Mouse (Mus musculus) heart, embryonic 16.5 days (tissue): ENCODE measurements around the gene Gdf2. TPM values are rescaled to one million over a fixed set of nuclear protein-coding genes. Genes with fewer than 3 reads are reported as not detected.
A peak's percentile ranks its signal among the peaks of the same experiment; 100 is the strongest.

Experiments used
- ATAC-seq: fragments of 200-750 bp; cut with Nextera tagmentation; replicated peaks from 2 replicates; pipeline ENCODE4 v1.8.0; 2017; ENCODE audit warnings: moderate number of reproducible peaks; ENCODE audit not compliant: insufficient read depth, low FRiP score; ENCODE audit errors: extremely low read depth
- H3K27ac ChIP-seq: fragments of 300-500 bp; sonication (generic); 2 replicates; pipeline ENCODE4 v1.5.1; 2014; ENCODE audit warnings: mild to moderate bottlenecking, low read length, control low read depth, moderate library complexity
- H3K27me3 ChIP-seq: fragments of 300-500 bp; sonication (generic); 2 replicates; pipeline ENCODE4 v1.6.1; 2014; ENCODE audit warnings: low read length, mixed read lengths; ENCODE audit not compliant: control insufficient read depth, insufficient read depth
- H3K36me3 ChIP-seq: fragments of 300-500 bp; sonication (generic); 2 replicates; pipeline ENCODE4 v1.6.1; 2014; ENCODE audit not compliant: control insufficient read depth, insufficient read depth
- H3K4me1 ChIP-seq: fragments of 300-500 bp; sonication (generic); 2 replicates; pipeline ENCODE4 v1.6.1; 2014; ENCODE audit warnings: low read length, mixed read lengths; ENCODE audit not compliant: control insufficient read depth, insufficient read depth
- H3K4me2 ChIP-seq: fragments of 300-500 bp; sonication (generic); 2 replicates; pipeline ENCODE4 v1.6.1; 2014; ENCODE audit warnings: low read depth, mild to moderate bottlenecking, control low read depth, low read length
- H3K4me3 ChIP-seq: fragments of 300-500 bp; sonication (generic); 2 replicates; pipeline ENCODE4 v1.5.1; 2014; ENCODE audit warnings: mild to moderate bottlenecking, control low read depth, low read length
- H3K9ac ChIP-seq: fragments of 300-500 bp; sonication (generic); 2 replicates; pipeline ENCODE4 v1.6.1; 2014; ENCODE audit warnings: low read length, control low read depth
- H3K9me3 ChIP-seq: fragments of 300-500 bp; sonication (generic); replicated peaks from 2 replicates; pipeline ENCODE4 v1.6.1; 2016; ENCODE audit warnings: low read length; ENCODE audit not compliant: control insufficient read depth
- WGBS: fragments of 180-500 bp; shearing (Covaris S2); extraction: QIAGEN DNeasy Blood & Tissue Kit; methylation state at CpG from one replicate; pipeline ENCODE4 v1.1.7; 2014; 5-methylcytosine and 5-hydroxymethylcytosine counted together
- polyA plus RNA-seq: library from polyadenylated mRNA; unstranded; fragments of >200 nt; fragmentation: Nextera tagmentation; extraction: Ambion mirVana; gene quantifications from 2 replicates; pipeline ENCODE4 v1.2.1, GENCODE M21; 2015

Gdf2 gene
- 0.17 and 0.20 TPM in 2 replicates for polyA plus RNA-seq

DNA sequence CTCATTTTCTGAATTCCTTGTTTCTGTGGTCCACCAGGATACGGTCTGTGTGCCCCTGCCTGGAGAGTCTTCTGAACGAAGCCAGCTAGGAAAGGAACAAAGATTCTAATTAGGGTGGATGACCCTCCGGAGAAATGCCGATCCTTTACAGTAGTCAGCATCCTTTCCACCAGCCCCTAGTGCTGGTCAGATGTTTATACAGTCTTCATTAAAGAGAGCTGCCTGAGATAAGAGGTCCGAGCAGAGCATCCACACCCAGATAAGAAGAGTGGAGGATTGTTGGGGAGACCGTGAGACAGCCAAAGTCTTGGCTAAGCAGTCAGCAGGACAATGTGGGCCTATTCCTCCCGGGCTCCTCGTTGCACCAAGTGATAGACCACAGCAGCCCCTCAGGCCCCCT, at the start of gene Gdf2:
Gdf2 (plus strand) TSS at position 301 of the 400 bp plus-strand sequence.
- 24% methylated on average over 8 of the region's 8 CpGs for WGBS
- Histone ChIP-seq H3K9ac (no peak within 1 kb of the TSS), H3K27ac (no peak within 1 kb of the TSS), H3K9me3 (no peaks in the 10 kb centered on the region), H3K27me3 (0 out of 2 replicates have a peak, but pooled peaks cover 4% of the 10 kb centered on the region), H3K4me1 (no peaks in the 10 kb centered on the region), H3K4me3 (no peak within 1 kb of the TSS), H3K36me3 (no peaks in the 10 kb centered on the region), H3K4me2 (no peak within 1 kb of the TSS)
- ATAC-seq, result peak; percentile 28; the same call in 1 of the 2 replicates

DNA sequence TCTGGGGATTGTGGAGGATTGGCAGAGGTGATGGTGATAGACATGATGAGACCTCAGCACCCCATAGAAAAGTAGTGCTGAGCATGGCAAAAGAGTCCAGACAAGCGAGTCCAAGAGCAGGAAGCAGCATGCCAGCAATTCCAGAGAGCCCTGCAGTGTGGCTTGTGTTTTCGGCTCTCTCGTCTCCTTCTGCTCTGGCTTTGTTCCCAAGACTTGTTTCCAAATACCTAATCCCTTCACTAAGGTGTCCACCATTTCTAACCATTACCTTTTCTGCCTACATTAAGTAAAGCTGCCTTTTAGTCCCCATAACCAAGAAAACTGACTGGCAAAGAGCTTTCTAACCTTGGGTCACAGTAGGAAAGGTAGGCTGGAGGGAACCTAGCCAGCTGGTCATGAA, 49.3 kb upstream of the Gdf2 start:
- no peak overlapping the region for H3K4me3 ChIP-seq
- H3K4me1 ChIP-seq, result peaks cover 2% of the 10 kb centered on the region
- no peaks in the 10 kb centered on the region for H3K9me3 ChIP-seq
- no peak for ATAC-seq
- H3K36me3 ChIP-seq, result no peaks in the 10 kb centered on the region
- no peak overlapping the region for H3K4me2 ChIP-seq
- no peak overlapping the region for H3K9ac ChIP-seq
- 63% methylated on average over 3 of the region's 3 CpGs for WGBS
- no peak overlapping the region for H3K27ac ChIP-seq
- H3K27me3 ChIP-seq, result no peaks in the 10 kb centered on the region

DNA sequence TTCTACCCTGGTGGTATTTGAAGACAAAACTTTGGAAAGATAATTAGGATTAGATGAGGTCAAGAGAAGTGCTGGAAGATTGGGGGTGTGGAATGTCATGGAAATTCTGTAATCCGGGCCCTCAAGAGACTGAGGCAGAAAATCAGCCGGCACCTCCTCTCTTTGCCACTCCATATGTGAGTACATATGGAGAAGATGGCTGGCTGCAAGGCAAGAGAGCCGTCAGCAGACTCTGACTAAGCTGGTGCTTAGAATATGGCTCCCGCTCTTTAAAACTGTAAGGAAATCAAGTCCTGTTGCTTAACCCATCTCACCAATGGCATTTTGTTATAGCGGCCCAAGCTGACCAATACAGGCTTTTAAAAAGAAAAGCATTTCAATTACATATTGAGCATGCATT, 45.1 kb upstream of the Gdf2 start:
- no peaks in the 10 kb centered on the region for H3K9me3 ChIP-seq
- no peak overlapping the region for H3K9ac ChIP-seq
- peaks cover 6% of the 10 kb centered on the region for H3K27me3 ChIP-seq
- 83% methylated on average over 5 of the region's 5 CpGs for WGBS
- no peaks in the 10 kb centered on the region for H3K36me3 ChIP-seq
- no peak overlapping the region for H3K27ac ChIP-seq
- no peak overlapping the region for H3K4me2 ChIP-seq
- ATAC-seq, result no peak
- peaks cover 8% of the 10 kb centered on the region for H3K4me1 ChIP-seq
- H3K4me3 ChIP-seq, result no peak overlapping the region

- WGBS, result 26% methylated on average over 9 of the region's 9 CpGs
- Histone ChIP-seq H3K4me2 (no peak overlapping the region), H3K4me3 (no peak overlapping the region), H3K27ac (no peak overlapping the region), H3K27me3 (peaks cover 6% of the 10 kb centered on the region), H3K9ac (no peak overlapping the region), H3K36me3 (no peaks in the 10 kb centered on the region), H3K9me3 (no peaks in the 10 kb centered on the region), H3K4me1 (peaks cover 8% of the 10 kb centered on the region)
- ATAC-seq, result no peak
Measured at GRCm38 (mm10) chr14:33896628-33897300, 44.1 kb upstream of the Gdf2 start.

DNA sequence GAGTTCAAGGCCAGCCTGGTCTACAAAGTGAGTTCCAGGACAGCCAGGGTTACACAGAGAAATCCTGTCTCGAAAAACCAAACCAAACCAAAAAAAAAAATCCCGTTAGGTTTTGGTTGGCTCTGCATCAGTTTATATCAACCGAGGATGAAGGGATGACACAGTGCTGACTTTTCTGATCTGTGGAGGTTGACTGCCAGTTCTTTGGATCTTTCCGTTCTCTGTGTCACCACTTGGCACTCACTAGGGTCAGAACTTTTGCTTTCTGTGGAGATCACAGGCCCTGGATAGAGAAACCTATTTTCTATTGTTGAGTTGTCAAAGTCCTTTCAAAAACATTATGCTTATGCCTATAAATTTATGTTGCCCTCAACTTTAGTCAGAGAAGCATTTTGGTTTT, 38.1 kb upstream of the Gdf2 start:
- Histone ChIP-seq H3K36me3 (no peaks in the 10 kb centered on the region), H3K4me2 (no peak overlapping the region), H3K9ac (no peak overlapping the region), H3K4me1 (no peaks in the 10 kb centered on the region), H3K27me3 (peaks cover 6% of the 10 kb centered on the region), H3K4me3 (no peak overlapping the region), H3K27ac (no peak overlapping the region), H3K9me3 (peaks cover 4% of the 10 kb centered on the region; the same call in 1 of the 2 replicates)
- WGBS, result 79% methylated on average over 4 of the region's 4 CpGs
- ATAC-seq, result no peak

DNA sequence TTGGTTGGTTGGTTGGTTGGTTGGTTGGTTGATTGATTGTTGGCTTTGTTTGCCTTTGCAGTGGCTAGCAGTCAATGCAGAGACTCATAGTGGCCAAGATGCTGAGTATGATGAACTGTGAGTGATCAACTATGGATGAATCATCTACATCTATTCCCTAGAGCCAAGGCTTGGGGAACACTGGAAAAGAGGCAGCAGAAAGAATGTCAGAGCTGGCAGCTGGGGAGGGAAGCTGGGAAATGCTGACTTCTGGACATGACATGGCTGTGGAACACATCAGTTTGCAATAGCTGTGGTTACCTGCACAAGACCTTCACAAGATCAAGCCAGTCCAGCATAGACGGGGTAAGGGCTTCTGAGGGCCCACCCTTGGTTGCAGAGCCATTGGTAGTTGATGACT, 37.6 kb upstream of the Gdf2 start:
- 64% methylated on average over 1 of the region's 1 CpGs for WGBS
- Histone ChIP-seq H3K27ac (no peak overlapping the region), H3K36me3 (no peaks in the 10 kb centered on the region), H3K9me3 (peaks cover 4% of the 10 kb centered on the region; the same call in 1 of the 2 replicates), H3K4me2 (no peak overlapping the region), H3K4me3 (no peak overlapping the region), H3K27me3 (peaks cover 6% of the 10 kb centered on the region), H3K9ac (no peak overlapping the region), H3K4me1 (no peaks in the 10 kb centered on the region)
- ATAC-seq, result no peak

- ATAC-seq, result no peak
- Histone ChIP-seq H3K4me2 (no peak overlapping the region), H3K4me3 (no peak overlapping the region), H3K36me3 (no peaks in the 10 kb centered on the region), H3K27ac (no peak overlapping the region), H3K27me3 (no peaks in the 10 kb centered on the region; the same call in 1 of the 2 replicates), H3K9ac (no peak overlapping the region), H3K9me3 (peaks cover 4% of the 10 kb centered on the region; the same call in 1 of the 2 replicates), H3K4me1 (no peaks in the 10 kb centered on the region)
Measured at GRCm38 (mm10) chr14:33904851-33905250, 36.0 kb upstream of the Gdf2 start.

- ATAC-seq, result no peak
- H3K36me3 ChIP-seq, result no peaks in the 10 kb centered on the region
- H3K4me1 ChIP-seq, result no peaks in the 10 kb centered on the region
- no peak overlapping the region for H3K4me3 ChIP-seq
- no peaks in the 10 kb centered on the region for H3K9me3 ChIP-seq
- H3K9ac ChIP-seq, result no peak overlapping the region
- H3K4me2 ChIP-seq, result no peak overlapping the region
- WGBS, result 26% methylated on average over 3 of the region's 3 CpGs
- peaks cover 6% of the 10 kb centered on the region; the same call in 1 of the 2 replicates for H3K27me3 ChIP-seq
- no peak overlapping the region for H3K27ac ChIP-seq
Measured at GRCm38 (mm10) chr14:33913727-33914126, 27.1 kb upstream of the Gdf2 start.

DNA sequence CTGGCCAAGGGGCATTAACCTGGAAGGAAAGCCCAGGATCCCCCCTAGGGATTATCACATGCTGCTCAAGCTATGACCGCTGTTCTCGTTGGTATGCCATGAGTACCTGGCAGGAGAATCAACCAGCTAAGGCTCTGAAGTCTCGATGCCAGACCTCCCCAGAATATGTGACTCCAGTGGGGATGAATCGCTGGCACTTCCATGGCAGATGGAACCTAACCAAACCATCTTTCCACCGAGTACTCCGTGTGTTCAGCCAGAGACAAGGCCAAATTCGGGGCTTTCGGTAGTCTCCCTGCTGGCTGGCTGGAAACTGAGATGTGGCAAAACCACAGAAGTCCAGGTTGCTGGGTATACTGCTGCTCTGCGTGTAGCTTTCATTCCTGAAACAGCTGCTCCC, 26.6 kb upstream of the Gdf2 start:
- Histone ChIP-seq H3K36me3 (no peaks in the 10 kb centered on the region), H3K4me2 (no peak overlapping the region), H3K4me1 (no peaks in the 10 kb centered on the region), H3K27me3 (peaks cover 6% of the 10 kb centered on the region; the same call in 1 of the 2 replicates), H3K4me3 (no peak overlapping the region), H3K9me3 (no peaks in the 10 kb centered on the region), H3K9ac (no peak overlapping the region), H3K27ac (no peak overlapping the region)
- 75% methylated on average over 9 of the region's 9 CpGs for WGBS
- no peak for ATAC-seq
